Mouse (Mus musculus) cerebellum, postnatal 25 days (tissue): Measurements from ENCODE around the gene Zfp106.

Source experiments
- DNase-seq, 2 experiments: peaks; one replicate each; pipeline ENCODE4 v3.0.0; 2021; ENCODE audit warnings: mixed read lengths in 2 of 2

Gene Zfp106

GRCm38 (mm10) chr2:120469715-120470114 is 93.9 kb downstream of the Zfp106 start:
- no peak for DNase-seq

GRCm38 (mm10) chr2:120469220-120469619 is 94.4 kb downstream of the Zfp106 start:
- no peak for DNase-seq

- DNase-seq: no peak
Observed at GRCm38 (mm10) chr2:120468011-120468410, 95.6 kb downstream of the Zfp106 start.

- no peak for DNase-seq
Observed at GRCm38 (mm10) chr2:120465397-120465785, 98.3 kb downstream of the Zfp106 start.

- no peak for DNase-seq
Observed at GRCm38 (mm10) chr2:120464732-120465396, 98.8 kb downstream of the Zfp106 start.

- DNase-seq: no peak
Observed at GRCm38 (mm10) chr2:120464091-120464490, 99.6 kb downstream of the Zfp106 start.

- no peak for DNase-seq
Observed at GRCm38 (mm10) chr2:120463328-120463727, 100.3 kb downstream of the Zfp106 start.

- DNase-seq: no peak
Observed at GRCm38 (mm10) chr2:120460216-120460615, 103.4 kb downstream of the Zfp106 start.
